Mouse (Mus musculus) cerebellum, adult 11-12 months (tissue): ENCODE results near the gene Dgkg.

ENCODE experiments used
- DNase-seq: peaks from one replicate; pipeline ENCODE4 v3.0.0; 2022

The Dgkg gene

DNA sequence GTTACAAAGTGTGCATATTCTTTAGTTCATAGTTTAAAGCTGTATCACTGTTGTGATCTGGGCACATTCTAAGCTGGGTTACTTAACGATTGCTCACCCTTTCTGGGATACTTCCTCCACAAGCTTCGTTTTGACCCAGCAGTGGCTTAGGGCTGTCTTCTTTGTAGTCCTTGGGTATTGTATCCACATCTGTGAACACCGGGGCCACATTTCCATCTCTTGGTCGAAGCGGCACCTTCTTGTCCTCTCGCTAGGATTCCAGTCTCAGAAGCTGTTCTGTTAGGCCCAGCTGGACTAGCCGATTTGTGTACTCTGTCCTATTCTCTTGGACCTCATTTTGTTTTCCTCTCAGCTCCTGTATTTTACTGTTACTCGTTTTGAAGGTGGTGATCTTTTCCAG, 13.6 kb downstream of the Dgkg start:
- DNase-seq = no peak

DNA sequence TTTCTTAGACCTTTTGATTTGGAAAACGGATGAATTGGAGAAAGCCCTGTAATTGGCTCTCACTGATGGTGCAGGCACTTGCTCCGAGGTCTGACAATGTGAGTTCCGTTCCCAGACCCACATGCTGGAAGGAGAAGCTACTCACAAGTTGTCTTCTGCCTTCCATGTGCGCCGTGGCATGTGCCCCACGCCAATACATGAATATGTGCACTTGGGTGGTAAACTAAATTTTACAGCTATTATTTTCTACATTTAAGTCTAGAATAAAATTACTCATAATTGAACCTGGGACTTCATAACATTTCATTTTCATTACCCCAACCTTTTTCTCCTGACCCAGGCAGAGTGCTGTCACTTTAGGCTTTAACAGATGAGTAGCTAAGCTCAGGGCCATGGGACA, 14.1 kb downstream of the Dgkg start:
- DNase-seq = no peak

- no peak for DNase-seq
Measured at GRCm38 (mm10) chr16:22642054-22642453, 15.0 kb downstream of the Dgkg start.

DNA sequence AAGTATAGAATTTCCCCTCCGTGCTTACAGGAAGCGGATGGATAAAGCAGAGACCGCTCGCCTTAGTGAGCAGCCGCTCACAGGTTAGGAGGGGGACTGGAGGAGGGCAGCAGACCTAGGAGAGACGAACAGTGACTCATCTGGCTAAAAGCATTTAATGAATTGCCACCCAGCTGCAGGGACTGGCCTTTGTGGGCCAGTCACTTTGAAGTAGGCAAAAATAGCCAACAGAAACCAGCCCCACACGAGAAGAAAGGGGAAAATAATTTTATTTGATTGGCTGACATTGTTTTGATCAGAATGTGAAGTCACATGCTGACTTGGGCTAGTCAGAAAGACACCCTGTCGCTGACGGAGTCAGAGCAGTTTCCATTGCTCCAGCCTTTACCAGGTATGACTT, 15.4 kb downstream of the Dgkg start:
- no peak for DNase-seq

DNA sequence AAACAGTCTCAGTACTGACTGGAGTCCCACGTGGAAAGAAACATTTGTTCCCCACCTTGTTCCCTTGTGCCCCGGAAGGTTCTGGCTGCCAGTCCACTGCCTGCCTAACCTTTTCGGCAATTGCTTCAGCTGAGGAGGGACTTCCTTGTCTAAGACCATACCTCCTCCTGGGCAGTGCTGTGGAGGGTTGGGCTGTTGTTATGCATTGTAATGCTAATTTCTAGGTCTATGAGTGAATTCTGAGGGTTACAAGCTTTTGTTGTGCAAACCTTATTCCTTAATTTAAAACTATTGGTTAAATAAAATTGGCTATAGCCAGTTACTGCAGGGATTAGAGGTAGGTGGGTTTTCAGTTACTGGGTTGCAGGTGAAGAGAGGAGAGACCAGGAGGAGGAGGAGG, 19.7 kb downstream of the Dgkg start:
- DNase-seq = no peak

DNA sequence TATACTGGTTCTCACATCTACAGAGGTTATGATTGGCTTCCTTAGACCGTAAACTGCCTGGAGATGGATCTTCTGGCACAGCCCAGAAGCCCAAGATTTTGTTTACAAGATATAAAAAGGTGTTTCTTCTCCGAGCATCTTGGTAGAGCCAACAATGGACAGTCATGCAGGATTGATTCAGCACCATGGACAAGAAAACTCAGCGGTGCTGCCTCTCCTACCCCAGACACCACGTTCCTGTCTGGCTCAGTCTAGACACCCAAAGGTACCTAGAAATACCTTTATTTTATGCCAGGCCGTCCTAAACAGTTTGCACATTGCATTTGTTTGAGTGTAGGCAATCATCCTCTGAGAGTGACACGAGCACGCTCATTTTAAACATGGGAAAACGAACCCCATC, 21.3 kb downstream of the Dgkg start:
- DNase-seq = no peak

GRCm38 (mm10) chr16:22633063-22633462, 24.0 kb downstream of the Dgkg start:
- DNase-seq = no peak

DNA sequence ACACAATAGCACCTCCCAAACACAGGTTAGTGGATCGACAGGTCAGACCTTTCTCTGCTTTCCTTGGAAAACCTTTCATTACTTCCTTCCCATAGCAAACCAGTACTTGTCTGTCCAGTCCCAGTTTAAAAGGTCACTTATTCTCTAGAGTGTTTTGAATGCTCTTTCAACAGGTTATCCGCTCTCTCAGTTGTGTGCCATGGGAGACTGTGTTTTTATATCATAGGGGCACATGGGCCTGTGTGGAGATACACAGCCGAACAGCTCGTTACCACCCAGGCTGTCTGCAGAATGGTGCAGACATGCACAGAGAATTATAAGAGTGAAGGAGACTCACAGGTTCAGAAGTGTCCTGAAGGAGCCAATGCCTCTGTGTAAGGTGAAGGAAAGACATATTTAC, 26.7 kb downstream of the Dgkg start:
- DNase-seq = no peak

DNA sequence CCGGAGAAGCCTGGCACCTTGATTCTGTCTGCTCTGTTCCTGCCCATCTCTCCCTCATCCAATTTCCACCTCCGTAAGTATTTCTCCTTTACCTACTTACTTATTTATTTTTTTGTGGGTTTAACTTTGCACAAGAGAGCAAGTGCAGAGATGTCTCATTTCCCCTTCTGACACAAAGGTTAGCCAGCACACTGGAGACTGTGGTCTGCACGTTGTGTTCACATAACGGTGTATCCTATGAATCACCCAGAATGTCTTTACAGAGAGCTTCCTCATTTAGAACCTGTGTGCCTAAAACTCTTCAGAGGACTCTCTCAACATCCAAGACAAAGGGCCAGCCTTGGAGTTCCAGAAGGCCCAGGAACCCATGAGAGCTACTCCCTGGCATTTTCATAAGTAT, 27.1 kb downstream of the Dgkg start:
- DNase-seq = no peak

GRCm38 (mm10) chr16:22625987-22626386, 31.0 kb downstream of the Dgkg start:
- no peak for DNase-seq

- DNase-seq = no peak
Measured at GRCm38 (mm10) chr16:22625412-22625811, 31.6 kb downstream of the Dgkg start.

DNA sequence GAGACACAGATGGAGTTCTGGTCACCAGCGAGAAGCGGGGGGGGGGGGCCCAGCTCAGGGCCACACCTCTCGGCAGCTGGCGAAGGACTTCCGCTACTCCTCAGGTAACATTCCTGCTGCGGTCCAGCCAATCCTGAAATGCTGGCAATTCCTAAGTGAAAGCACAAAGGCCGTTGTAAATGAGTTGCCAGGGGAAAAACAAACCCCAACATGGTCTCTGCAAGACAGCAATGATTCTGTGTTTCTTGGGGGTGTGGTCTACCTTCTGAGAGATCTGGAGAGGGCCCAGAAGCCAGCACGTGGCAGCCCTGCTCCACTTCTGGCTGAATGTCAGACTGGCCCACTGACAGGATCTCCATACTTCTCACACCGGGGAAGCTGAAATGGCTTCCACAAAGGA, 34.7 kb downstream of the Dgkg start:
- peak; percentile 70 for DNase-seq

GRCm38 (mm10) chr16:22621299-22621920, 35.6 kb downstream of the Dgkg start:
- DNase-seq = no peak

DNA sequence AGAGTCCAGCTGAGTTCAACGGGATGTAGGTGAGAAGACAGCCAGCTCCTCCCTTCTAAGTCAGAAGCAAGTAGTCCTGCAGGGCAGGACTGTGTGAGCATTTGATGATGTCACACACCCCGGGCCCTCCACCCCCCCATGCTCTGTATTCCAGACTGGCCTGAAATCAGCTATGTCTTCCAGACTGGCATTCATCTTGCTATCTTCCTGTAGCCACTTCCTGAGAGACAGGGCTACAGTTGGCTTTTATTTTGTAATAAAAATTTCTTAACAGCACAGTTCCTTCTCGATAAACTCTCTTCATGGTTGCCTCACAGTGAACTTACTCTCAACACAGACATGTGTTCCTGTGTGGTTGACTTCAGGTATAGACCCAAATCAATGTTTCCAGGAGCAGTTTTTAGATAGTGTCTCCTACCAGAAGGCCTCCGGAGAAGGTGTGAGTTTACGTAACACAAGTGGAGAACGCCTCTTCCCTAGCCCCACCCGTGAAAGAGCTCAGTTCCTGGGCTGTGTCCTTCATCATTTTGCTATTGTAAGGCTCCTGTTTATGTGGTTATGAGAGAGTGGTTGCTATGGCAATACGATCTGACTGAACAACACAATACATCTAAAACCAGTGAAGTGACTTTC, 38.5 kb downstream of the Dgkg start:
- no peak for DNase-seq

DNA sequence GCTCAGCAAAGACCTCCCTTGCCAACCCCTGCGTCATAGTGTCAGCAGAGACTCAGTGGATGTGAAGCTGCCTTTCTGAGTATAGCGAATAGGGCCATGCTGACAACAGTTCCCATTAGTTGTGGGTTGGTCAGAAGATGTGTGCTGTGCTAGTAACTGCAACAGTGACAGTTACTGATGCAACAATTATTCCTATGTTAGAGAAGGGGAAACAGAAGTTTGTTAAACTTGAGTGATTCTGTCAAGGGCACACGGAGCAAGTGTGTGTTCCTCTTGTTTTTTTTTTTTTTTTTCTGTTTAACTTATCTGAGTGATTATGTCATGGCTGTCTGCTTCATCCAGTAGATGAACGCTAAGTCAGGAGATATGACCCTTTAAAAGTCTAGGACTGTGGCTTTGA, 41.2 kb downstream of the Dgkg start:
- no peak for DNase-seq

DNA sequence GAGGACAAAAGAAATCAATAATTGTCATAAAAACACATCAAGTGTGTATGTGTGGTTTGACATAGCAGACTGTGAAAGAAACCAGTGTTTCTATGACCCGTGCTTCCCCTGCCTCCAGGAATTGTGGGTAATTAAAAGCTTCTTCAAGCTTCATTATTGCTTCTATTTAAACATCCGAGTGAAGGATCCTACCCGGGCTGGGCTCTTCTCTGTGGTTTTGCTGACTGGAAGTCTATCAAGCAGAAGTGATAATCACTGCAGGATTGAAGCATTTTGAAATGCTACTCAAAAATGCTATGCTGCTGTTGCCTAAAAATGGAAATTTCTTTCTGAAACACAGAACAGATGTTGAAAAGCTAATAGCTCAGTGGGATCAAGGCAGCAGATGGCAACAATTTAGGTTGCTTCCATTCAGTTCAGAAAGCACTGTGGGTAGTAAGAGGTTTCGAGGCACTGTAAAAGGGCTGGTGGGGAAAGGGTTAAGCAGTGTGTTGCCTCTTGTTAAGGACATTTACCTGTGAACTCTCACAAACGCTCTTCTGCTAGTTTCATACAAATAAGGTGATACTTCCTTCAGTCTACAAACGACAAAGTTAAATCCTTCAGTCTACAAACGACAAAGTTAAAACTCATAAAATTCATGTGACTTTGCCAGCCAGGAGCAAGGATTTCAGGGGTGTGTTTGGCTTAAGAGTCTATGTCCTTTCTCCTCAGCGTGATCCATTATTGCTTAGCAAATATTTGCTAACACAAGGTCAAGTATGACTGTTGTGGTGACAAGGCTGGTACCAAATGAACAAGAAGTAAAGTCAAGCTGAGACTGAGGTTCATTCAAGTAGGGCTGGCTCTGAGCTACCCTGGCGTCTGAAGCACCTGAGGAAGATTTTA, 43.6 kb downstream of the Dgkg start:
- no peak for DNase-seq

- no peak for DNase-seq
Measured at GRCm38 (mm10) chr16:22608046-22608445, 49.0 kb downstream of the Dgkg start.

DNA sequence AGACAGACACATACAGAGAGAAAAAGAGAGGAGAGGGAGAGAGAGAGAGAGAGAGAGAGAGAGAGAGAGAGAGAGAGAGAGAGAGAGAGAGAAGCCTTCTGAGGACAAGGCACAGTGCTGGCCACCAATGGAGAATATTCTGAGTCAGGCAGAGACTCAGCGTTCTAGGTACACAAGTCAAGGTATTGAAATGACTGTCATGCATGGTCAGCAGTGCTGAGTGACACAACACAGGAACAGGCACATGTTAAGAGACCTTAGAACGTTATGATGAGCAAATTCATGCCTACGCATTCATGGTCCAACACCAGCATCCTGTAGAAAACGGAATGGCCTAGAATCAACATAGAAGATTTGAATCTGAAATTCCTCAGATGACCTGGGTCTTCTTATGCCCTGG, 50.0 kb downstream of the Dgkg start:
- no peak for DNase-seq

- DNase-seq = no peak
Measured at GRCm38 (mm10) chr16:22602399-22602798, 54.6 kb downstream of the Dgkg start.

DNA sequence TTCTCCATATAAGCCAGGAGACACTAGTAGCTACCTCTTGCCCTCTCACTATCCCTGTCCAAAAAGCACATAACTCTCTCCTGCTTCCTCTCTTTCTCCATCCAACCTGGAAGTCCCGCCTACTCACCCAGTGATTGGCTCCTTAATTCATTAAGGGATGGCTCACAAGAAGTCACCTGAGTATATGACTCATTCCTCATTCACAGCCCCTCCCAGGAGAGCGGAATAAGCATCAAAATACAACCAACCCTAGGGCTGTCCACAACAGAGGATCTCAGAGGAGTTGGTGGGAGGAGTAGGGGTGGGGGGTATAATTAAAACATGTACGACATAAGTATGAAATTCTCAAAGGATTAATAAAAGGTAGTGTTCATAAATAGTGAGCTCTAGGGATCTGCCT, 55.3 kb downstream of the Dgkg start:
- no peak for DNase-seq

- DNase-seq = no peak
Measured at GRCm38 (mm10) chr16:22600108-22600699, 56.8 kb downstream of the Dgkg start.

DNA sequence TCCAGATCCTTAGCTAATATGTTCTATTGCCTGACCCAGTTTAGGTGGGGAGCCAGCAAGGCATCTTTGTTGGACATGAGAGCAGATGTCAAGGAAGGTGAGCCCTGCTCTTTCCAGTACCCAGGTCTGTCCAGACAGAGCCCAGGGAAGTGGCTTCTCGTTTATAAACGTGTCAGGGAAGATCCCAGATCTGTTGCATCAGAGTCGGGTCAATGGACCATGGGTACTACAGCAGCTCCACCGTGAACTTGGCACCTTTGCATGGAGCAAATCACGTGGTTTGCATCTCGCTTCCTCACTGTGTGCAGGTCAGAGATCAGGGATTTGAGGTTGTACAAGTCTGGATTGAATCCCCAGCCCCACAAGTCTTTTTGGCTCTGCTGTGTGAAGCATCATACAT, 58.3 kb downstream of the Dgkg start:
- DNase-seq = no peak

DNA sequence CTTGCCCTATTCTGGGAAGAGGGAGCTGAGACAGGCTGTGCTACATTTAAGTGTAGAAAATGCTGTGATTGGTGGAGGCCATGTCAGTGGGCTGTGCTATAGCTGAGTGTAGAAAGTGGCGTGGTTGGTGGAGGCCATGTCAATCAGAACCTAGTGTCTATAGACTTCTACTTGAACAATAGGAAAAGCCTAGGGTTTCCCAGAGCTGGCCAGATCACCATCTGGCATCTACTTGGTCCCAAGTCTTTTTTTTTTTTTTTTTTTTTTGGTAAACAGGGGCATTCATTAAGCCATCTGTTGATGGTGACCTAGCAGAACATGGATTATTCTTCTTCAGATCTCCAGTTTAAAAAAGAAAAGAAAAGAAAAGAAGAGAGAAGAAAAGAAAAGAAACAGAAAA, 60.6 kb downstream of the Dgkg start:
- peak; percentile 32 for DNase-seq

DNA sequence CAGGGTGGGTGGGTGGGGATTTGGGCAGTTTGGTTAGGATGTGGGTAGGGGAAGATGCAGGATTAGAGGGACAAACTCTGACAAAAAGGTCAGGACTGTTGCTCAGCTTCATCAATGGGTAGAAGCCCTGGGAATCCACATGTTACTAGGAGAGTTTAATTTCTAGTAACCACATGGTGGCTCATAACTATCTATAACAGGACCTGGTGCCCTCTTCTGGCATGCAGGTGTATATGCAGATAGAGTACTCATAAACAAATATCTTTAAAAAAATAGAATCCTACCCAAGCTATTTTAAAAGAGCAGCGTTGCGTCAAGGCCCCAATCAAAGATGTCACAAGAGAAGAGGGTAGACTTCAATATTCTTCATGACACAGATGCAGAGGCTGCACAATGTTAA, 63.1 kb downstream of the Dgkg start:
- DNase-seq = no peak
